Mouse (Mus musculus): ENCODE data around the gene C1ql2. TPM values are rescaled to one million over a fixed set of nuclear protein-coding genes. Genes with fewer than 3 reads are reported as not detected.
A peak's percentile ranks its signal among the peaks of the same experiment; 100 is the strongest.

The C1ql2 gene
- total RNA-seq (2014; rRNA removed) (3.0 and 3.5 TPM in 2 replicates), polyA plus RNA-seq (2015; fragmentation: Nextera tagmentation; extraction: Ambion mirVana) (1.5 and 3.0 TPM in 2 replicates)

GRCm38 (mm10) chr1:120340419-120341171 lies at the start of gene C1ql2:
TSS of gene C1ql2 (plus strand) at chr1:120340582.
- Histone ChIP-seq H3K4me3 (ENCODE audit: low read depth, low read length) (peak within 1 kb of the TSS; percentile 40), H3K27me3 (ENCODE audit: insufficient read depth, low read length) (peaks cover 71% of the 10 kb centered on the region), H3K4me2 (ENCODE audit: low read depth) (peak within 1 kb of the TSS; percentile 63), H3K36me3 (ENCODE audit: insufficient read depth) (no peaks in the 10 kb centered on the region), H3K9me3 (ENCODE audit: low read length) (no peaks in the 10 kb centered on the region), H3K27ac (ENCODE audit: low read depth, low read length) (no peak within 1 kb of the TSS), H3K9ac (peak within 1 kb of the TSS; percentile 41; the same call in 1 of the 2 replicates), H3K4me1 (ENCODE audit: insufficient read depth) (peaks cover 7% of the 10 kb centered on the region; the same call in 1 of the 2 replicates)
- TF ChIP-seq CTCF (IDR thresholded peaks at IDR 0.05; ENCODE audit: low read depth) = peak; percentile 49
- WGBS = 1% methylated on average over 71 of the region's 73 CpGs
- ATAC-seq = peak; percentile 84
- DNase-seq = peak; percentile 69

- Histone ChIP-seq H3K9ac (no peak overlapping the region), H3K27me3 (ENCODE audit: insufficient read depth, low read length) (no peaks in the 10 kb centered on the region), H3K36me3 (ENCODE audit: insufficient read depth) (no peaks in the 10 kb centered on the region), H3K9me3 (ENCODE audit: low read length) (0 out of 2 replicates have a peak, but pooled peaks cover 4% of the 10 kb centered on the region), H3K4me1 (ENCODE audit: insufficient read depth) (no peaks in the 10 kb centered on the region), H3K27ac (ENCODE audit: low read depth, low read length) (no peak overlapping the region), H3K4me3 (ENCODE audit: low read depth, low read length) (no peak overlapping the region), H3K4me2 (ENCODE audit: low read depth) (no peak overlapping the region)
- ATAC-seq (no peak), DNase-seq (no peak)
- TF ChIP-seq CTCF (IDR thresholded peaks at IDR 0.05; ENCODE audit: low read depth) = no peak
- WGBS = 91% methylated on average over 3 of the region's 3 CpGs
Measured at GRCm38 (mm10) chr1:120291709-120292108, 48.7 kb upstream of the C1ql2 start.

- no peak for TF ChIP-seq CTCF (IDR thresholded peaks at IDR 0.05; ENCODE audit: low read depth)
- no peak overlapping the region for H3K27ac ChIP-seq (ENCODE audit: low read depth, low read length)
- no peak overlapping the region for H3K4me2 ChIP-seq (ENCODE audit: low read depth)
- H3K4me1 ChIP-seq (ENCODE audit: insufficient read depth) = no peaks in the 10 kb centered on the region
- 0 out of 2 replicates have a peak, but pooled peaks cover 4% of the 10 kb centered on the region for H3K9me3 ChIP-seq (ENCODE audit: low read length)
- H3K27me3 ChIP-seq (ENCODE audit: insufficient read depth, low read length) = no peaks in the 10 kb centered on the region
- no peak overlapping the region for H3K4me3 ChIP-seq (ENCODE audit: low read depth, low read length)
- H3K9ac ChIP-seq = no peak overlapping the region
- no peaks in the 10 kb centered on the region for H3K36me3 ChIP-seq (ENCODE audit: insufficient read depth)
- ATAC-seq (no peak), DNase-seq (no peak)
- WGBS = 92% methylated on average over 1 of the region's 1 CpGs
Measured at GRCm38 (mm10) chr1:120293803-120294202, 46.6 kb upstream of the C1ql2 start.

GRCm38 (mm10) chr1:120296936-120297335 lies 43.4 kb upstream of the C1ql2 start:
- H3K36me3 ChIP-seq (ENCODE audit: insufficient read depth) = no peaks in the 10 kb centered on the region
- no peak overlapping the region for H3K4me2 ChIP-seq (ENCODE audit: low read depth)
- H3K9ac ChIP-seq = no peak overlapping the region
- 95% methylated on average over 2 of the region's 2 CpGs for WGBS
- DNase-seq (no peak), ATAC-seq (no peak)
- H3K27ac ChIP-seq (ENCODE audit: low read depth, low read length) = no peak overlapping the region
- H3K4me1 ChIP-seq (ENCODE audit: insufficient read depth) = no peaks in the 10 kb centered on the region
- 0 out of 2 replicates have a peak, but pooled peaks cover 4% of the 10 kb centered on the region for H3K9me3 ChIP-seq (ENCODE audit: low read length)
- no peaks in the 10 kb centered on the region for H3K27me3 ChIP-seq (ENCODE audit: insufficient read depth, low read length)
- peak; percentile 21; the same call in 1 of the 2 replicates for TF ChIP-seq CTCF (IDR thresholded peaks at IDR 0.05; ENCODE audit: low read depth)
- no peak overlapping the region for H3K4me3 ChIP-seq (ENCODE audit: low read depth, low read length)

- no peaks in the 10 kb centered on the region for H3K9me3 ChIP-seq (ENCODE audit: low read length)
- 63% methylated on average over 2 of the region's 2 CpGs for WGBS
- H3K27ac ChIP-seq (ENCODE audit: low read depth, low read length) = no peak overlapping the region
- no peak for TF ChIP-seq CTCF (IDR thresholded peaks at IDR 0.05; ENCODE audit: low read depth)
- H3K4me2 ChIP-seq (ENCODE audit: low read depth) = no peak overlapping the region
- ATAC-seq (no peak), DNase-seq (no peak)
- H3K36me3 ChIP-seq (ENCODE audit: insufficient read depth) = no peaks in the 10 kb centered on the region
- no peak overlapping the region for H3K4me3 ChIP-seq (ENCODE audit: low read depth, low read length)
- no peaks in the 10 kb centered on the region for H3K4me1 ChIP-seq (ENCODE audit: insufficient read depth)
- H3K27me3 ChIP-seq (ENCODE audit: insufficient read depth, low read length) = no peaks in the 10 kb centered on the region
- no peak overlapping the region for H3K9ac ChIP-seq
Measured at GRCm38 (mm10) chr1:120305801-120306200, 34.6 kb upstream of the C1ql2 start.

GRCm38 (mm10) chr1:120321270-120322021 lies 18.9 kb upstream of the C1ql2 start:
- H3K9me3 ChIP-seq (ENCODE audit: low read length) = no peaks in the 10 kb centered on the region
- no peak for TF ChIP-seq CTCF (IDR thresholded peaks at IDR 0.05; ENCODE audit: low read depth)
- DNase-seq = no peak
- ATAC-seq = peak; percentile 20; the same call in 1 of the 2 replicates
- WGBS = 66% methylated on average over 16 of the region's 16 CpGs
- H3K9ac ChIP-seq = no peak overlapping the region
- H3K4me3 ChIP-seq (ENCODE audit: low read depth, low read length) = no peak overlapping the region
- no peak overlapping the region for H3K4me2 ChIP-seq (ENCODE audit: low read depth)
- no peak overlapping the region for H3K27ac ChIP-seq (ENCODE audit: low read depth, low read length)
- H3K4me1 ChIP-seq (ENCODE audit: insufficient read depth) = no peaks in the 10 kb centered on the region
- no peaks in the 10 kb centered on the region for H3K36me3 ChIP-seq (ENCODE audit: insufficient read depth)
- no peaks in the 10 kb centered on the region for H3K27me3 ChIP-seq (ENCODE audit: insufficient read depth, low read length)

GRCm38 (mm10) chr1:120323131-120323561 lies 17.2 kb upstream of the C1ql2 start:
- H3K36me3 ChIP-seq (ENCODE audit: insufficient read depth) = no peaks in the 10 kb centered on the region
- H3K4me3 ChIP-seq (ENCODE audit: low read depth, low read length) = no peak overlapping the region
- no peaks in the 10 kb centered on the region for H3K9me3 ChIP-seq (ENCODE audit: low read length)
- ATAC-seq (no peak), DNase-seq (no peak)
- 82% methylated on average over 5 of the region's 5 CpGs for WGBS
- TF ChIP-seq CTCF (IDR thresholded peaks at IDR 0.05; ENCODE audit: low read depth) = no peak
- H3K27me3 ChIP-seq (ENCODE audit: insufficient read depth, low read length) = no peaks in the 10 kb centered on the region
- no peak overlapping the region for H3K4me2 ChIP-seq (ENCODE audit: low read depth)
- H3K4me1 ChIP-seq (ENCODE audit: insufficient read depth) = no peaks in the 10 kb centered on the region
- no peak overlapping the region for H3K27ac ChIP-seq (ENCODE audit: low read depth, low read length)
- H3K9ac ChIP-seq = no peak overlapping the region

All from forebrain, postnatal 0 days (tissue).